Comparison of ENCODE assay signal across 20 mouse cellular contexts in genomic region chr19:32887190-32887589, GRCm38 (mm10).
DNase-seq lines count a peak whose midpoint lies in the region; ATAC-seq and TF ChIP-seq lines count a peak whose summit lies in the region.
"Had no signal": no experiment of that assay in that cellular context is flagged by ENCODE, and none has a peak within 500 bp of the region (broad histone marks: within the 10 kb centered on the region; RNA-seq: fewer than 3 reads in every experiment).

No protein-coding gene starts in this region.

- ATAC-seq in monocyte, adult 5-6 weeks (replicated peaks; ENCODE audit: insufficient number of reproducible peaks, low FRiP score, low TSS enrichment, poor library complexity, severe bottlenecking): peak; percentile 58
- ATAC-seq in erythroid progenitor cell, adult 5-6 weeks (replicated peaks; ENCODE audit: low FRiP score, poor library complexity, severe bottlenecking): no peak
- ATAC-seq: activated CD4-positive, CD25-positive, alpha-beta regulatory T cell, adult 4 months; forebrain, embryonic 14.5 days; inflammation-experienced regulatory T-cells, adult 6 months; Patski had no signal

- no peak for TF ChIP-seq POLR2A in thymus, adult 2 months (IDR thresholded peaks at IDR 0.05; ENCODE audit: control insufficient read depth, extremely low read depth, insufficient read depth, low read length, poor library complexity)

- DNase-seq in gastrocnemius, adult 2 months: peak; percentile 31
- DNase-seq in gastrocnemius, postnatal 36 days: no peak
- DNase-seq in spleen, postnatal 36 days (ENCODE audit: low spot score in 2 of 2): peak; percentile 29 to 33
- DNase-seq in spleen, adult 18-20 months: no peak
- no peak for DNase-seq in thymus, adult 2 months
- DNase-seq: adrenal gland, postnatal 14 days; cerebellum, adult 11-12 months; cerebellum, adult 9-10 months; cerebellum, postnatal 25 days; heart, postnatal 36 days; kidney, adult 11 months had no signal

- intact Hi-C loops in gastrocnemius, adult 2 months (cut with DNase I): loop anchor here (10.0 kb wide), 1 partner anchor 338 kb away; no protein-coding TSS in a partner anchor
- intact Hi-C loops in gastrocnemius, postnatal 36 days (cut with DNase I): no loop called here

- no peaks in the 10 kb centered on the region for H3K4me1 ChIP-seq in thymus, adult 2 months (replicated peaks; ENCODE audit: control insufficient read depth, insufficient read depth, low read length)

- H3K27ac ChIP-seq in gastrocnemius, adult 2 months: peak overlapping the region; percentile 73
- no peak overlapping the region for H3K27ac ChIP-seq in thymus, adult 2 months (ENCODE audit: control insufficient read depth, insufficient read depth, low read length)
- H3K27ac ChIP-seq: embryonic facial prominence, embryonic 13.5 days; heart, embryonic 13.5 days; hindbrain, embryonic 15.5 days had no signal

- H3K4me3 ChIP-seq in gastrocnemius, adult 2 months: no peak overlapping the region
- no peak overlapping the region for H3K4me3 ChIP-seq in thymus, adult 2 months (ENCODE audit: control insufficient read depth, insufficient read depth, low read length)
- H3K4me3 ChIP-seq: embryonic facial prominence, embryonic 13.5 days; heart, embryonic 13.5 days; hindbrain, embryonic 15.5 days had no signal

- no peaks in the 10 kb centered on the region for H3K36me3 ChIP-seq in thymus, adult 2 months (ENCODE audit: control insufficient read depth, insufficient read depth, low read length)
- H3K36me3 ChIP-seq: embryonic facial prominence, embryonic 13.5 days; heart, embryonic 13.5 days; hindbrain, embryonic 15.5 days had no signal

- 87% methylated on average over 7 of the region's 7 CpGs for WGBS in thymus, adult 2 months

- TF ChIP-seq CTCF in gastrocnemius, adult 2 months (IDR thresholded peaks at IDR 0.05): no peak
- no peak for TF ChIP-seq CTCF in thymus, adult 2 months (IDR thresholded peaks at IDR 0.05; ENCODE audit: borderline replicate concordance, control insufficient read depth, extremely low read depth, insufficient read depth, low read length, poor library complexity)

- H3K27me3 ChIP-seq in thymus, adult 2 months (ENCODE audit: control insufficient read depth, insufficient read depth, low read length): no peaks in the 10 kb centered on the region
- H3K27me3 ChIP-seq: embryonic facial prominence, embryonic 13.5 days; heart, embryonic 13.5 days; hindbrain, embryonic 15.5 days; Patski had no signal

Comparison
In these comparisons a context has a peak if more than half of its experiments do, and no peak if none do; other contexts are left out.
1. DNase-seq: peak in gastrocnemius, adult 2 months (single experiment) and spleen, postnatal 36 days (2 of 2); none in gastrocnemius, postnatal 36 days (0 of 2), spleen, adult 18-20 months (0 of 2) and thymus, adult 2 months (single experiment).